In genomic region chr15:88752403-88752733, GRCm38 (mm10) we compare ENCODE assay signal across 8 mouse cellular contexts. TPM values are rescaled to one million over a fixed set of nuclear protein-coding genes. Genes with fewer than 3 reads are reported as not detected.
A peak's percentile ranks its signal among the peaks of the same experiment; 100 is the strongest.
DNase-seq lines count a peak whose midpoint lies in the region; ATAC-seq lines count a peak whose summit lies in the region.

No protein-coding gene starts in this region.

- H3K9ac ChIP-seq in neural tube, embryonic 11.5 days (ENCODE audit: low read length) = peak overlapping the region; percentile 87
- peak overlapping the region; percentile 85 for H3K9ac ChIP-seq in limb, embryonic 13.5 days
- H3K9ac ChIP-seq in stomach, embryonic 14.5 days (replicated peaks; ENCODE audit: low read depth, low read length) = peak overlapping the region; percentile 66

- H3K4me3 ChIP-seq in erythroblast, embryonic 14.5 days (replicated peaks) = peak overlapping the region; percentile 70
- peak overlapping the region; percentile 82 for H3K4me3 ChIP-seq in neural tube, embryonic 11.5 days (ENCODE audit: low read depth, low read length)
- peak overlapping the region; percentile 82 for H3K4me3 ChIP-seq in limb, embryonic 13.5 days
- H3K4me3 ChIP-seq in stomach, embryonic 14.5 days (ENCODE audit: low read depth, low read length) = peak overlapping the region; percentile 82

- peaks cover 41% of the 10 kb centered on the region for H3K4me1 ChIP-seq in erythroblast, embryonic 14.5 days (ENCODE audit: control insufficient read depth)
- peaks cover 7% of the 10 kb centered on the region; the same call in 1 of the 2 replicates for H3K4me1 ChIP-seq in neural tube, embryonic 11.5 days (ENCODE audit: control insufficient read depth, insufficient read depth, low read length)
- H3K4me1 ChIP-seq in limb, embryonic 13.5 days = peaks cover 17% of the 10 kb centered on the region
- H3K4me1 ChIP-seq in stomach, embryonic 14.5 days (ENCODE audit: control insufficient read depth, insufficient read depth, low read length) = peaks cover 9% of the 10 kb centered on the region; the same call in 1 of the 2 replicates

- H3K27ac ChIP-seq in neural tube, embryonic 11.5 days (ENCODE audit: low read depth, low read length) = peak overlapping the region; percentile 94
- peak overlapping the region; percentile 77; the same call in 1 of the 2 replicates for H3K27ac ChIP-seq in limb, embryonic 13.5 days
- peak overlapping the region; percentile 82; the same call in 1 of the 2 replicates for H3K27ac ChIP-seq in stomach, embryonic 14.5 days (ENCODE audit: low read length)

- H3K36me3 ChIP-seq in erythroblast, embryonic 14.5 days (ENCODE audit: control insufficient read depth) = peaks cover 32% of the 10 kb centered on the region
- peaks cover 5% of the 10 kb centered on the region; the same call in 1 of the 2 replicates for H3K36me3 ChIP-seq in neural tube, embryonic 11.5 days (ENCODE audit: control insufficient read depth, insufficient read depth, low read length)
- H3K36me3 ChIP-seq in limb, embryonic 13.5 days = peaks cover 12% of the 10 kb centered on the region
- 0 out of 2 replicates have a peak, but pooled peaks cover 3% of the 10 kb centered on the region for H3K36me3 ChIP-seq in stomach, embryonic 14.5 days (ENCODE audit: control insufficient read depth, insufficient read depth, low read length)

- under 1% methylated on average over 8 of the region's 8 CpGs for WGBS in neural tube, embryonic 11.5 days
- WGBS in limb, embryonic 13.5 days = under 1% methylated on average over 8 of the region's 8 CpGs
- 0% methylated on average over 8 of the region's 8 CpGs for WGBS in stomach, embryonic 14.5 days

- no peak for DNase-seq in neural tube, embryonic 11.5 days (ENCODE audit: low spot score)
- no peak for DNase-seq in neural tube, embryonic 10.5 days (ENCODE audit: extremely low spot score, low spot score)
- DNase-seq in urinary bladder, adult 18-20 months (ENCODE audit: low spot score in 2 of 2) = no peak
- no peak for DNase-seq in cerebellum, postnatal 14 days

- H3K4me2 ChIP-seq in neural tube, embryonic 11.5 days (ENCODE audit: low read depth) = peak overlapping the region; percentile 53
- H3K4me2 ChIP-seq in limb, embryonic 13.5 days (replicated peaks) = peak overlapping the region; percentile 76
- peak overlapping the region; percentile 68 for H3K4me2 ChIP-seq in stomach, embryonic 14.5 days (replicated peaks; ENCODE audit: low read depth, low read length)

- no peaks in the 10 kb centered on the region for H3K27me3 ChIP-seq in erythroblast, embryonic 14.5 days (ENCODE audit: control insufficient read depth)
- no peaks in the 10 kb centered on the region for H3K27me3 ChIP-seq in neural tube, embryonic 11.5 days (ENCODE audit: control insufficient read depth, insufficient read depth, low read length)
- no peaks in the 10 kb centered on the region for H3K27me3 ChIP-seq in limb, embryonic 13.5 days
- H3K27me3 ChIP-seq in stomach, embryonic 14.5 days (ENCODE audit: control insufficient read depth, insufficient read depth, low read length) = no peaks in the 10 kb centered on the region

- no peak for ATAC-seq in erythroblast, adult 5-6 weeks (replicated peaks; ENCODE audit: low FRiP score, poor library complexity, severe bottlenecking)
- ATAC-seq in neural tube, embryonic 11.5 days (ENCODE audit: insufficient read depth, low FRiP score, low TSS enrichment) = no peak
- ATAC-seq in limb, embryonic 13.5 days (ENCODE audit: low FRiP score, low read depth) = no peak
- no peak for ATAC-seq in stomach, embryonic 14.5 days (ENCODE audit: insufficient number of reproducible peaks, insufficient read depth, low FRiP score, low read depth)

- no peaks in the 10 kb centered on the region; the same call in 1 of the 2 replicates for H3K9me3 ChIP-seq in erythroblast, embryonic 14.5 days (ENCODE audit: control insufficient read depth, low read length)
- H3K9me3 ChIP-seq in neural tube, embryonic 11.5 days (ENCODE audit: control insufficient read depth, low read length) = no peaks in the 10 kb centered on the region
- no peaks in the 10 kb centered on the region for H3K9me3 ChIP-seq in limb, embryonic 13.5 days
- H3K9me3 ChIP-seq in stomach, embryonic 14.5 days (ENCODE audit: control insufficient read depth, low read depth, low read length) = no peaks in the 10 kb centered on the region

RNA-seq across cellular contexts. Expression of gene Zbed4, which starts 0.9 kb away (rescaled TPM):
- polyA plus RNA-seq in erythroblast, embryonic 14.5 days (2012) = 0.45 and 0.53 TPM in 2 replicates
- 14.8 and 30.1 TPM in 2 replicates for total RNA-seq in erythroblast, adult 5-6 weeks (2015; ENCODE audit: low replicate concordance)
- 26.3 and 29.1 TPM in 2 replicates for total RNA-seq in erythroblast, adult 5-6 weeks (2017; ENCODE audit: low replicate concordance)
- polyA plus RNA-seq in neural tube, embryonic 11.5 days (2014; fragmentation: Nextera tagmentation; extraction: Ambion mirVana) = 46.1 and 48.6 TPM in 2 replicates
- polyA plus RNA-seq in limb, embryonic 13.5 days (2015; fragmentation: Nextera tagmentation; extraction: Ambion mirVana) = 16.1 and 18.2 TPM in 2 replicates
- polyA plus RNA-seq in stomach, embryonic 14.5 days (2014; fragmentation: Nextera tagmentation; extraction: Ambion mirVana) = 18.5 and 18.8 TPM in 2 replicates

RNA-seq across cellular contexts. Expression of gene Brd1, which starts 18.3 kb away (rescaled TPM):
- polyA plus RNA-seq in erythroblast, embryonic 14.5 days (2012) = 1.9 and 2.1 TPM in 2 replicates
- 11.1 and 13.0 TPM in 2 replicates for total RNA-seq in erythroblast, adult 5-6 weeks (2015; ENCODE audit: low replicate concordance)
- 38.5 and 39.0 TPM in 2 replicates for total RNA-seq in erythroblast, adult 5-6 weeks (2017; ENCODE audit: low replicate concordance)
- polyA plus RNA-seq in neural tube, embryonic 11.5 days (2014; fragmentation: Nextera tagmentation; extraction: Ambion mirVana) = 23.4 and 25.9 TPM in 2 replicates
- polyA plus RNA-seq in limb, embryonic 13.5 days (2015; fragmentation: Nextera tagmentation; extraction: Ambion mirVana) = 24.5 and 25.6 TPM in 2 replicates
- 29.7 and 30.2 TPM in 2 replicates for polyA plus RNA-seq in stomach, embryonic 14.5 days (2014; fragmentation: Nextera tagmentation; extraction: Ambion mirVana)

Comparison
In these comparisons a context has a peak if more than half of its experiments do, and no peak if none do; other contexts are left out.
1. RNA of gene Zbed4, which starts 0.9 kb away (polyA plus RNA-seq): 46.1 to 48.6 TPM in neural tube, embryonic 11.5 days, 18.5 to 18.8 TPM in stomach, embryonic 14.5 days and 16.1 to 18.2 TPM in limb, embryonic 13.5 days; 0.45 to 0.53 TPM in erythroblast, embryonic 14.5 days; every median in the first group is over 10 times any median in the second.
2. Peak in every context shown above with its lines, with median percentiles within 50 percentile points of each other: H3K4me3 ChIP-seq, H3K27ac ChIP-seq, H3K4me2 ChIP-seq and H3K9ac ChIP-seq.